Mouse (Mus musculus): ENCODE results near the gene Gm11639. TPM values are rescaled to one million over a fixed set of nuclear protein-coding genes. Genes with fewer than 3 reads are reported as not detected.

Gm11639 gene
- total and polyA plus RNA-seq, 3 experiments: 0.21 to 0.67 (median 0.32) TPM

GRCm38 (mm10) chr11:104693235-104693634, 7.7 kb downstream of the Gm11639 start:
- in situ Hi-C loops (cut with MboI; ENCODE audit: low pct_ligation_motif_present, low pct_unique_long_range_greater_than_20kb, low sequenced_read_pairs) (no loop called here), dilution Hi-C loops (cut with MboI; ENCODE audit: extremely low pct_ligation_motif_present, extremely low pct_unique_long_range_greater_than_20kb, low sequenced_read_pairs) (no loop called here)
- no peak overlapping the region for H3K4me3 ChIP-seq (replicated peaks in 1 of 3; ENCODE audit: low read depth in 2 of 3, low read length in 2 of 3, poor library complexity in 1 of 3)
- no peak overlapping the region for H3K4me2 ChIP-seq (ENCODE audit: insufficient read depth, low read depth, poor library complexity, severe bottlenecking)
- no peaks in the 10 kb centered on the region for H3K36me3 ChIP-seq (replicated peaks in 1 of 2; ENCODE audit: control insufficient read depth in 1 of 2, insufficient read depth in 1 of 2, low read length in 1 of 2)
- no peak overlapping the region for H3K9ac ChIP-seq (ENCODE audit: insufficient read depth, low read depth)
- H3K27ac ChIP-seq (ENCODE audit: insufficient read depth, low read depth): no peak overlapping the region
- no peak for DNase-seq (ENCODE audit: extremely low read depth)
- no peaks in the 10 kb centered on the region for H3K79me2 ChIP-seq (replicated peaks; ENCODE audit: control insufficient read depth, extremely low read depth, insufficient read depth, poor library complexity, severe bottlenecking)
- H3K9me3 ChIP-seq (replicated peaks; ENCODE audit: low read length): no peaks in the 10 kb centered on the region
- no peak for TF ChIP-seq CTCF (conservative IDR thresholded peaks at IDR 0.05 in 1 of 2, IDR thresholded peaks at IDR 0.05 in 1 of 2; ENCODE audit: low read depth in 2 of 2, low read length in 2 of 2)
- no peak for TF ChIP-seq IRF4 (IDR thresholded peaks at IDR 0.05; ENCODE audit: low read depth, low read length)
- no peak for TF ChIP-seq MAFK (IDR thresholded peaks at IDR 0.05; ENCODE audit: insufficient replicate concordance, low read length)
- TF ChIP-seq HCFC1 (IDR thresholded peaks at IDR 0.05; ENCODE audit: low read depth, low read length): no peak
- no peak for TF ChIP-seq CHD2 (IDR thresholded peaks at IDR 0.05; ENCODE audit: low read length)
- no peak for TF ChIP-seq JUN (IDR thresholded peaks at IDR 0.05; ENCODE audit: insufficient read depth, low read depth, low read length)
- no peak for TF ChIP-seq MYC (IDR thresholded peaks at IDR 0.05; ENCODE audit: low read depth, low read length)
- no peak for TF ChIP-seq ELF1 (IDR thresholded peaks at IDR 0.05; ENCODE audit: low read depth, low read length)
- no peak for TF ChIP-seq KAT2A (IDR thresholded peaks at IDR 0.05; ENCODE audit: insufficient replicate concordance, low read length)
- no peak for TF ChIP-seq TBP (conservative IDR thresholded peaks at IDR 0.05; ENCODE audit: low read depth, low read length)
- TF ChIP-seq EP300 (IDR thresholded peaks at IDR 0.05; ENCODE audit: low read length): no peak
- TF ChIP-seq PAX5 (IDR thresholded peaks at IDR 0.05; ENCODE audit: low read length): no peak
- no peak for TF ChIP-seq UBTF (IDR thresholded peaks at IDR 0.05; ENCODE audit: low read depth, low read length)
- TF ChIP-seq MEF2A (IDR thresholded peaks at IDR 0.05; ENCODE audit: borderline replicate concordance, low read depth, low read length): no peak
- no peak for TF ChIP-seq ZC3H11A (IDR thresholded peaks at IDR 0.05; ENCODE audit: low read depth, low read length)
- no peak for TF ChIP-seq POLR2A (IDR thresholded peaks at IDR 0.05; ENCODE audit: low read depth, low read length)
- no peak for TF ChIP-seq JUND (conservative IDR thresholded peaks at IDR 0.05; ENCODE audit: low read depth, low read length)
- TF ChIP-seq CHD1 (IDR thresholded peaks at IDR 0.05; ENCODE audit: low read depth, low read length): no peak
- TF ChIP-seq RCOR1 (conservative IDR thresholded peaks at IDR 0.05; ENCODE audit: low read depth, low read length): no peak
- no peaks in the 10 kb centered on the region for H3K4me1 ChIP-seq (ENCODE audit: control insufficient read depth in 1 of 2, insufficient read depth in 2 of 2)
- no peaks in the 10 kb centered on the region for H3K27me3 ChIP-seq (replicated peaks)

GRCm38 (mm10) chr11:104704097-104704496, 18.6 kb downstream of the Gm11639 start:
- in situ Hi-C loops (cut with MboI; ENCODE audit: low pct_ligation_motif_present, low pct_unique_long_range_greater_than_20kb, low sequenced_read_pairs): no loop called here
- Histone ChIP-seq H3K27ac (ENCODE audit: insufficient read depth, low read depth) (no peak overlapping the region), H3K27me3 (replicated peaks) (no peaks in the 10 kb centered on the region), H3K4me1 (ENCODE audit: control insufficient read depth in 1 of 2, insufficient read depth in 2 of 2) (peaks cover 0 to 4% of the 10 kb centered on the region in 2 experiments; a peak in 2 of 4 replicates), H3K9ac (ENCODE audit: insufficient read depth, low read depth) (no peak overlapping the region), H3K4me2 (ENCODE audit: insufficient read depth, low read depth, poor library complexity, severe bottlenecking) (no peak overlapping the region), H3K9me3 (replicated peaks; ENCODE audit: low read length) (no peaks in the 10 kb centered on the region), H3K36me3 (replicated peaks in 1 of 2; ENCODE audit: control insufficient read depth in 1 of 2, insufficient read depth in 1 of 2, low read length in 1 of 2) (no peaks in the 10 kb centered on the region), H3K4me3 (replicated peaks in 1 of 3; ENCODE audit: low read depth in 2 of 3, low read length in 2 of 3, poor library complexity in 1 of 3) (no peak overlapping the region), H3K79me2 (replicated peaks; ENCODE audit: control insufficient read depth, extremely low read depth, insufficient read depth, poor library complexity, severe bottlenecking) (no peaks in the 10 kb centered on the region)
- TF ChIP-seq ZKSCAN1 (IDR thresholded peaks at IDR 0.05; ENCODE audit: borderline replicate concordance, low read depth, low read length) (no peak), ZNF384 (IDR thresholded peaks at IDR 0.05; ENCODE audit: low read depth, low read length) (no peak), MAZ (IDR thresholded peaks at IDR 0.05; ENCODE audit: low read depth, low read length) (no peak), PAX5 (IDR thresholded peaks at IDR 0.05; ENCODE audit: low read length) (no peak), E2F4 (IDR thresholded peaks at IDR 0.05; ENCODE audit: insufficient replicate concordance, low read depth, low read length) (no peak), HCFC1 (IDR thresholded peaks at IDR 0.05; ENCODE audit: low read depth, low read length) (no peak), USF1 (IDR thresholded peaks at IDR 0.05; ENCODE audit: low read depth, low read length) (no peak), KAT2A (IDR thresholded peaks at IDR 0.05; ENCODE audit: insufficient replicate concordance, low read length) (no peak), USF2 (conservative IDR thresholded peaks at IDR 0.05; ENCODE audit: low read depth, low read length) (no peak), SIN3A (IDR thresholded peaks at IDR 0.05; ENCODE audit: low read length) (no peak), ZMIZ1 (IDR thresholded peaks at IDR 0.05; ENCODE audit: low read depth, low read length) (no peak), MAFK (IDR thresholded peaks at IDR 0.05; ENCODE audit: insufficient replicate concordance, low read length) (no peak)
- no peak for DNase-seq (ENCODE audit: extremely low read depth)
- dilution Hi-C loops (cut with MboI; ENCODE audit: extremely low pct_ligation_motif_present, extremely low pct_unique_long_range_greater_than_20kb, low sequenced_read_pairs): no loop called here

Measured in CH12.LX (cell line).